Mouse (Mus musculus) gastrocnemius, adult 2 months (tissue): ENCODE results near the gene Gnpat. TPM values are rescaled to one million over a fixed set of nuclear protein-coding genes. Genes with fewer than 3 reads are reported as not detected.
A peak's percentile ranks its signal among the peaks of the same experiment; 100 is the strongest.

Experiments
- DNase-seq: peaks from one replicate; pipeline ENCODE4 v3.0.0; 2022
- H3K27ac ChIP-seq: fragments of 200-600 bp; 2 replicates; pipeline ENCODE4 v1.8.1; 2022; ENCODE audit warnings: mild to moderate bottlenecking
- H3K4me3 ChIP-seq: fragments of 200-600 bp; 2 replicates; pipeline ENCODE4 v1.8.1; 2022; ENCODE audit warnings: mild to moderate bottlenecking, moderate library complexity
- CTCF ChIP-seq: fragments of 200-600 bp; IDR thresholded peaks from 2 replicates; pipeline ENCODE4 v1.8.1; 2022; ENCODE audit warnings: antibody characterized with exemption, mild to moderate bottlenecking, moderate library complexity
- intact Hi-C: fragments of 180-260 bp; cut with DNase I; formaldehyde crosslinking; loops from one replicate; pipeline ENCODE4 v1.15.1; 2025
- long read RNA-seq, 2 experiments: library from polyadenylated mRNA; stranded (forward); transcript quantifications; one replicate each; pipeline ENCODE4 v2.0.0; 2021
- total RNA-seq, 2 experiments: library from RNA; stranded (reverse); gene quantifications; 2 replicates each; pipeline ENCODE4 v1.2.3; 2021

Gnpat gene
- total RNA-seq: 100 to 1,000 TPM; 157 to 173 TPM
- long read RNA-seq, experiment 1, transcript Gnpat-201 (16 exons, 2,984 nt): major isoform, 288 of 345 reads
- long read RNA-seq, experiment 1, partial matches to known transcripts: 27 of 345 reads
- long read RNA-seq, experiment 1, other reads (novel, unspliced or antisense): 27 of 345 reads
- long read RNA-seq, experiment 2, transcript Gnpat-202 (2 exons, 538 nt): minor isoform, 5 of 308 reads
- long read RNA-seq, experiment 2, transcript Gnpat-201 (16 exons, 2,984 nt): major isoform, 242 of 308 reads
- long read RNA-seq, experiment 2, partial matches to known transcripts: 36 of 308 reads
- long read RNA-seq, experiment 2, other reads (novel, unspliced or antisense): 25 of 308 reads

GRCm38 (mm10) chr8:124862321-124863162, at the start of gene Gnpat, which contains the start of gene 2810004N23Rik:
Gnpat (plus strand) TSS chr8:124863033.
2810004N23Rik (minus strand) TSS chr8:124863120.
- peak; percentile 96 for DNase-seq
- no peak; the same call in 1 of the 2 replicates for TF ChIP-seq CTCF
- peak within 1 kb of the TSS; percentile 77 for H3K4me3 ChIP-seq
- H3K27ac ChIP-seq: peak within 1 kb of the TSS; percentile 90
- intact Hi-C loops: loop anchor here (2.0 kb wide), 1 partner anchor 150 kb away; the partner anchor contains the start of gene Tsnax

- H3K27ac ChIP-seq: no peak overlapping the region
- no peak for TF ChIP-seq CTCF
- intact Hi-C loops: no loop called here
- no peak for DNase-seq
- H3K4me3 ChIP-seq: no peak overlapping the region
Measured at GRCm38 (mm10) chr8:124813326-124813725, 49.5 kb upstream of the Gnpat start.

GRCm38 (mm10) chr8:124815870-124816269, 47.0 kb upstream of the Gnpat start:
- H3K4me3 ChIP-seq: no peak overlapping the region
- no peak overlapping the region for H3K27ac ChIP-seq
- DNase-seq: peak; percentile 32
- TF ChIP-seq CTCF: no peak
- intact Hi-C loops: no loop called here

DNA sequence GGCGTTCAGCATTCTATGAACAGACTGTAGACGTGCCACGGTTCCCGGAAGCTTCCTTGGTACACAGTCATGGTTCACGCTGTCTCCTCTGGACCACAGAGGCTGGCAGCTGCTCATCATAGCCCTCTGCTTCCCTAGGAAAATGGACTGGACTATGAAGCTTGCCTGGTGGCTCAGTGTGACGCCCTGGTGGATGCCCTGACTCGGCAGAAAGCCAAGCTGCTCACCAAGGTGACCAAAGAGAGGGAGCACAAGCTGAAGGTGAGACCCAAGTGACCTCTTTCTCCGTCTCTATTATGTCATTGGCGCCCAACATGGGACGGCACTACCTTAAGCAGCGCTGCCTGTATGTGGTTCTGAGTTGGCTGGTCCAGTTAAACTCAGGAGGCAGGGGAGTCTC, 46.0 kb upstream of the Gnpat start:
- TF ChIP-seq CTCF: no peak
- DNase-seq: no peak
- intact Hi-C loops: no loop called here
- Histone ChIP-seq H3K4me3 (no peak overlapping the region), H3K27ac (no peak overlapping the region)

DNA sequence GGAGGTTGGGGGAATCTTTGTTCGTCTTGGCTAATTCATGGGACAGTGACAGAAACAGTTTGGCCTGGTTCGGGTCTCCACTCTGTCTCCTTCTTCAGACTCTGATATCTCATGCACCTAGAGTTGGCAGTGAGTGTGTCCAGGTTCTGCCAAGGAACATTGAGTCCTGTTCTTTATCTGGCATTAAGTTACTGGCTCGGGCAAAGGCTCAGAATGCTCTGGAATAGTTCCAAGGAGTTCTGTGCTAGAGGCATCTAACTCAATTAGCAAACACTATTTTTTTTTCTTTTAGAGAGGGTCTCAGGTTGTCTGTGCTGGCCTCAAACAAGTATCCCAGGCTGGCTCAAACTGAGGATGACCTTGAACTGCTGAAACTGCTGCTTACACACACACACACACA, 45.5 kb upstream of the Gnpat start:
- DNase-seq: peak; percentile 63
- no peak overlapping the region for H3K4me3 ChIP-seq
- intact Hi-C loops: no loop called here
- no peak for TF ChIP-seq CTCF
- H3K27ac ChIP-seq: no peak overlapping the region

- no peak for TF ChIP-seq CTCF
- no peak overlapping the region for H3K27ac ChIP-seq
- intact Hi-C loops: no loop called here
- no peak overlapping the region for H3K4me3 ChIP-seq
- DNase-seq: no peak
Measured at GRCm38 (mm10) chr8:124819612-124820115, 43.2 kb upstream of the Gnpat start.

- TF ChIP-seq CTCF: no peak
Measured at GRCm38 (mm10) chr8:124820125-124820524, 42.7 kb upstream of the Gnpat start.

DNA sequence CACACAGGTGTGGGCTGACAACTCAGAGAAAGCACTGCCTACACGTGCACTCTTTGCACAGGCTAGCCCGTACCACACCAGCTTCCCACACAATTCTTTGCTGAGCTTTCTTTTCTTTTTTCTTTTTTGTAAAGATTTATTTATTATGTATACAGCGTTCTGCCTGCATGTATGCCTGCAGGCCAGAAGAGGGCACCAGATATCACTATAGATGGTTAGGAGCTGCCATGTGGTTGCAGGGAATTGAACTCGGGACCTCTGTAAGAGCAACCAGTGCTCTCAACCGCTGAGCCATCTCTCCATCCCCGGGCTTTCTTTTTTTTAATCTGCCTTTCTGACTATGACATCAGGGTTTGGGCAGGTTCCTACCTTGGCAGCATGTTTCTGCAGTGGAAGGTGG, 39.3 kb upstream of the Gnpat start:
- intact Hi-C loops: no loop called here
- Histone ChIP-seq H3K27ac (no peak overlapping the region), H3K4me3 (no peak overlapping the region)
- peak; percentile 38 for TF ChIP-seq CTCF
- DNase-seq: no peak

More at GRCm38 (mm10) chr8:124820125-124820524, 42.7 kb upstream of the Gnpat start:
- no peak for DNase-seq
- intact Hi-C loops: no loop called here
- Histone ChIP-seq H3K4me3 (no peak overlapping the region), H3K27ac (no peak overlapping the region)

GRCm38 (mm10) chr8:124826658-124827057, 36.2 kb upstream of the Gnpat start:
- DNase-seq: peak; percentile 70
- Histone ChIP-seq H3K4me3 (peak overlapping the region; percentile 41), H3K27ac (peak overlapping the region; percentile 70)
- no peak for TF ChIP-seq CTCF
- intact Hi-C loops: loop anchor here (2.0 kb wide), 1 partner anchor 88 kb away; no protein-coding TSS in a partner anchor

GRCm38 (mm10) chr8:124827387-124827786, 35.4 kb upstream of the Gnpat start:
- Histone ChIP-seq H3K27ac (peak overlapping the region; percentile 70), H3K4me3 (peak overlapping the region; percentile 41; the same call in 1 of the 2 replicates)
- intact Hi-C loops: loop anchor here (2.0 kb wide), 1 partner anchor 89 kb away; no protein-coding TSS in a partner anchor
- peak; percentile 62 for DNase-seq
- peak; percentile 91 for TF ChIP-seq CTCF

DNA sequence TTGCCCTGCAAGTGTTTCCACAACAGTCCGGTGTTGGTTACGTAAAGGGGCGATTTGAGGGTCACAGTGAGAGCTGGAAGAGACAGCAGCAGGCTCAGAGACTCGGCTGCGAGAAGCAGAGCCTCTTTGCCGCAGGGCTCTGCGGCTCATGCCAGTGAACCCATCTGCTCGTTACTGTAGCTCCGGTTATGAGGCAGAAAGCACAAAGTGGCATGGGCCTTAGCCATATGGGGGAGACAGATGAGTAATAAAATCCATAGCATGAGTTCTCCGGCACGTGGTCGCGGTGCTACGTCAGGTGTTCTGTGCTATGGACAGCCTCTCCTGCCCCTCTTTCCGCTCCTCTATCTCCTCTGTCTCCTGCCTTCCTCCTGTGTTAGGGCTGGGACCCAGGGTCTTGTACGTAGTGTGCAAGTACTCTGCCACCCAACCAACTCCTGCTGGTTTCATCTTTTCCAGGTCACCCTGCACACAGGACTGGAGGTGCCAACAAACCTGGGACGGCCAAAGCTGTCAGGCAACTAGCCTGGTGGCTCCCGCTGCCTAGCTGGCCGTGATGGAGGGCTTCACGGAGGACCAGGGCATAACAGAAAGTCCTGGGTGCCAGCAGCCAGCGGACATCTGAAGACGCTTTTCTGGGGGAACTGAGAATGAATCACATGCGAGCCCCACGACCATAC, 34.1 kb upstream of the Gnpat start:
- intact Hi-C loops: no loop called here
- H3K27ac ChIP-seq: no peak overlapping the region
- no peak for DNase-seq
- TF ChIP-seq CTCF: no peak
- no peak overlapping the region for H3K4me3 ChIP-seq

DNA sequence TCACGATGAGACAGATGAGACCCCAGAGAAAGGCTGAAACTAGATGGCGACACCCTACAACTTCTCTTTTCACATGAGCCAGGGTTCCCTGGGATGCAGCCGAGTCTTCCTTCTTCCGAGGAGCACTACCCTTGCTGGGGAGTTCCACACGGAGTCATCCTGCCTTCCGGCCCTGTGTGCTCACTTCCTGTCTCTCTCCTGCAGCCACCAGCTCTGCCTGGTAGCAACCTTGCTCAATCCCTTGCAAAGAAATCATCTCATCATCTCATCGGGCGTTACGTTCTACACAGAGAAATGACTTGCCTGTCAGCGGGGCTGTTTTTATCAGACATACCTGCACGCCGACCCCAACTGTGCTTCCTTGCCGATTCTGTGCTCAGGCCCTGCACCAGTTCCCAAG, 32.8 kb upstream of the Gnpat start:
- intact Hi-C loops: no loop called here
- no peak for TF ChIP-seq CTCF
- no peak overlapping the region for H3K27ac ChIP-seq
- no peak overlapping the region for H3K4me3 ChIP-seq
- DNase-seq: no peak
